Mouse (Mus musculus) c-Kit-negative CD71-positive TER-119-positive erythroid progenitor cells, embryonic 14.5 days (primary cell): Measurements from ENCODE around the gene Lgals8.
"Not testable (repeated sequence)": the region's sequence is repeated elsewhere in the genome, so short reads cannot be mapped to it uniquely, and the experiment has no call there.

ENCODE experiments used
- DNase-seq: peaks from one replicate; pipeline ENCODE4 v3.0.0-alpha.2; 2013; ENCODE audit warnings: low read depth, low spot score

Gene Lgals8

DNA sequence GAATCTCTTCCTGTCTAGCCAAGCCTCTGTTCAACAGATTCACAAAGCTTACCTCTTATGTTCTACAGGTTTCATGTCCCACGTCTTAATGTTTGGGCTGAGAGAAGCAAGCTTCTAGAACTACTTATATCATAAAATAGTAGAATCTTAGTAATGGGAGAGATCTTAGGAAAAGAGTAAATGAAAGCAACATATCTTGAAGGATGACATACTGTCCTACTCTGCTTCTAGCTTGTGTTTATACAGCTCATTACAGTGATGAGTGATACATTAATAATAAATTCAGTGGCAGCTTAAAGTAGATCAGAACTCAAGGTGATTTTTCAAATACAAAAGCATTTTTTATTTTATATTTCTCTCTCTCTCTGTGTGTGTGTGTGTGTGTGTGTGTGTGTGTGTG lies at the start of gene Lgals8:
Gene Lgals8, minus strand, starts transcription at position 101 of the 400 bp plus-strand sequence.
- DNase-seq, result no peak

DNA sequence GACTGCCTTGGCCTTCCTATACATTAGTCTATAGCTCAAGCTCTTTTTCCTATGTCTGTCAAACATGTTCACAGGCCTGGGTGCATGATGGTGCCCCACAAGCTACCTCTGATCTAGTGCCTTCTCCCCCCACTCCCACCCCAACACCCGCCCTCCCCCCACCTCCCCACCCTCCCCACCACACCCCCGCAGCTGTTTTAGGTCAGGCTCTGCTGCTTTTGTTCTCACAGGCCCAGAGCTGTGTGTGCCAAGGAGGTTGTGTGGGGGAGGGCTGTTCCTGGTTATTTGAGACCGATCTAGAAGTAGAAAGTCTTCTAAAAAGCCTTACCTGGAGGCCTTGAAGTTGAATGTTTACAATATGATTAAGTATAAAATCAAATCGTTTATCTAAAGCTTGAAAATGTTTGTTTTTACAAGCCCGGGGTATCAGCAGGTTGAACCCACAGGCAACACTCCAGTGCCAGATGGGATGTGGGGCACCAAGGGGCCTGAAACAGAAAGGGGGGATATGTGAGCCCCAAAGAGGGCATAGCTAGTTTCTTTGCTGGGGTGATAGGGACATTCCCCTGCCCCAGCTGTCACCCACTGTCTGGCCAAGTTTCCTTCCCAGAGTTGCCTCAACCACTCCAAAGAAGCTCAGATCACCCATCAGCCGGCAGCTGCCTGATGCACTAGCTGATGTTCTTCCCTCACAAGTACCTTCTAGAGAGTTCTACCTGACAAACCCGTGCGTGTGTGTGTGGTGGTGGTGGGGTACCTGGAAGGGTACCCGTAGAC lies 46.6 kb upstream of the Lgals8 start:
- DNase-seq, result no peak

DNA sequence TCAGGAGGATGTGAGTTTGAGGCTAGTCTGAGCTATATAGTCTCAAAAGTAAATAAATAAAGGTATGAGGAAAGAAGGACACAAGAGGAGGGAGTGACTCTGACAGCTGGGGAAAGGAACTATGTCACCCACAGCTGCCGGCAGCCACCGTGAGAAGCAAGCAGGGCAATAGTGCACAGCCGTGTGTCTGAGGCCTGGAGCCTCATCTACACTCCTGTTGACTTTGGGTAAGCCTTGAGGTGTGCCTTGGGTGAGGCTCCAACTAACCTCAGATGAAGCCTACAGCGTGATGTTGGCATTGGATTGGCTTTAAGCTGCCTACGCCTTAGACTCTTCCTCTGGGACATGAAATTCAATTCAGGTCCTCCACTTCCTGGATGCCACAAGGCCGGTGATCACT lies 45.3 kb upstream of the Lgals8 start:
- DNase-seq, result no peak

DNA sequence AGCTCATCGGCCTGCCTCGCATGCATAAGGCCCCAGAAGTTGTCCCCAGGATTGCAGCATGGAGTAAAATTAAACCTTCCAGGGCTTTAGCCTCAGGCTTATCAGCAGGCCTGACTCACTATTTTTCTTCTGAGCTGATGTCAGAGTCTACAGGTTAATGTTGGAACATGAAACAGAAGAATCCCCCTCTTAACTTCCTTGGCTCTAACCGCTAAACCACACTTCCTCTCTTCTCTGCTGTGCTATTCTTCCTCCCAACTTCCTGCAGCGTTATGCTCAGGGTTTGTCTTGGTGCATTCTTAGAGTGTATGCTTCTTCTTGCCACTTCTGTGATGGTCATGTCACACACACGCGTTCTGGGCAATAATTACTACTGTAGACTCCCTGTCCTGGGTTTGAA lies 42.7 kb upstream of the Lgals8 start:
- DNase-seq, result no peak

DNA sequence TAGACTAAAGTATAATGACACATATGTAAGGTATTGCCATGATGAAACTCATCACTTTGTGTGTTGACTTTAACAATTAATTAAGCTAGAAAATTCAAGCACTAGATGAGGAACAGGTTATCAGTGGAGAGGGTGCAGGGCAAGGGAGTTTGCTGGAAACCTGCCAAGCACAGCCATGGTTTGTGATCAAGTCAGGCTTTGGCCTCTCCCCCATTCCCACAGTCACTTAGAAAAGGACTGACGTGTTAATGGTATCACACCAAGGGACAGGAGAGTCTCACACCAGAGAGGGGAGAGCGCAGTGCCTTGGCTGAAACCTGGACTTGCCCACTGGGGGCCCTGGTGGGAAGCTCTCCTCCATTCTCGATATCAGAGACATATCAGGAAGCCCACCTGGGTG lies 40.6 kb upstream of the Lgals8 start:
- no peak for DNase-seq

DNA sequence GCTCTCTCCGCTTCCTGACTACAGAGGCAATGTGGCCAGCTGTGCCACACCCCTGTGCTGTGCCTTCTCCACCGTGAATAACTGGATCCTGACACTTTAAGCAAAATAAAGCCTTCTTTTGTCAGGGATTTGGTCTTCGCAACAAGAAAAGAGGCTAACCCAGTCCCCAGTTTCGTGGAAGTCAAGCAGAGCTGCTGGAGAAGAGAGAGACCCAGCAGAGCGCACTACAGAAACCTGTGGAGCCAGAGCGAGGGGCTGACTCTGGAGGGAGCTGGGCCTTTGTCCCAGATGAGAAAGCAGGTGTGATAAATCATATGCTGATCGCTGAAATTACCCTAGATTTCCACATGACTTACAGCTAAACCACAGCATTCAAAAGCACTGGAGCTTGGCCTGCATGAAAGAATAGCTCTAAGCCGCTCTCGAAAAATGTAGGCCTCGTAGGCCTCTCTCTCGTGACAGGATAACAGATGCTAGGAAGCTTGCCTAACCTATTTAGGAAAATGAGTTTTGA lies 38.6 kb upstream of the Lgals8 start:
- DNase-seq, result no peak

DNA sequence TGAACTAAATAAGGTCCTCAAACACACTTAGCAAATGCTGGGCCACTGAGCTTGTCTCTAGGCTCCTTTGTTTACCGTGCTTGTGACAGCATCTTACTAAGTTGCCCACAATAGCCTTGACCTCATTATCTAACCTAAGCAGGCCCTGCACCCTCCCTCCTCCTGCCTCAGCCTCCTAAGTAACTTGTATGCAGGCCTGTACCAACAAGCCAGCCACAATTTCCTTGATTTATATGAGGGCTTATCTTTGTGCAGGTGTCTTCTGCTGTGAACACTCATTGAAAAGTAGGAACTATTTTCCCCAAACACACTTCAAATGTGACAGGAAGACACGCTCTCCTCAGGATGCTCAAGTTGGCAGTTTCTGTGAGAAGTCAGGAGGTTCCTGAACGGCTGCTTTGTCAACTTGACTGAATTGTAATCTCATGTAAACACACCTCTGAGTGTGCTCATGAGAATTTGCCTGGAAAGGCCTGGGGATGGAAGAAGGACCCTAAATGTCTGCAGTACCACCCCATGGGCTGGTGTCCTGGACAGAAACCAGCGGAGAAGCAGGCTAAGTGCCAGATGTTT lies 38.0 kb upstream of the Lgals8 start:
- DNase-seq, result no peak

DNA sequence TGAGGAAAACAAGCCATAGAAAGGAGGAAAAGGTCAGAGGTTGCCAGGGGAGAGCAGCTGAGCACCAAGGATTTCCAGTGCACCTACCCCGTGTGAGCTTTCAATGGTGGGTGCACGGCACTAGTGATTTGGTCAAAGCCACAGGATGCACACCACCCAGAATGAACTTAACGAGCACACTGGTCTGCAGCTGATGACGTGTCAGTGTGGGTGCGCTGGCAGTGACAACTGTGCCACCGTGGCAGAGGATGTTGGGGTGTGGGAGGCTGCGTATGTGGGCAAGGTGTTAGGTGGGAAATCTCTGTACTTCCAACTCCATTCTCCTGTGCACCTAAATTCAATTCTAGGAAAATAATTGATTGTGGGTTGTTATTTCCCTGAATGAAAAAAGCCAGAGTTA lies 34.4 kb upstream of the Lgals8 start:
- no peak for DNase-seq

DNA sequence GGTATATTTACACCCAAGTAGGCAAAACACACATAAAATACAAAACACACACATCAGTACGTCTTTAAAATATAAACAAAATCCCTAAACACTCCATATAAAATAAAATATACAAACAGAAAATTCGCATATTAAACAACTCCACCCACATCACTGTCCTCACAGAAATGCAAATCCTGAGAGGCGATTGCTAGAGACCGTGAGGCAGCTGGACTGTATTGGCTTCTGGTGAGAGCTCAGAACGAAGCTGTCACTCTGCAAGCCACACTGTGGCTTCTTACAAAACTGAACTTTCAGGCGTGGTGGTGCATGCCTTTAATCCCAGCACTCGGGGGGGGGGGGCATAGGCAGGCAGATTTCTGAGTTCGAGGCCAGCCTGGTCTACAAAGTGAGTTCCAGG lies 33.1 kb upstream of the Lgals8 start:
- DNase-seq, result no peak

DNA sequence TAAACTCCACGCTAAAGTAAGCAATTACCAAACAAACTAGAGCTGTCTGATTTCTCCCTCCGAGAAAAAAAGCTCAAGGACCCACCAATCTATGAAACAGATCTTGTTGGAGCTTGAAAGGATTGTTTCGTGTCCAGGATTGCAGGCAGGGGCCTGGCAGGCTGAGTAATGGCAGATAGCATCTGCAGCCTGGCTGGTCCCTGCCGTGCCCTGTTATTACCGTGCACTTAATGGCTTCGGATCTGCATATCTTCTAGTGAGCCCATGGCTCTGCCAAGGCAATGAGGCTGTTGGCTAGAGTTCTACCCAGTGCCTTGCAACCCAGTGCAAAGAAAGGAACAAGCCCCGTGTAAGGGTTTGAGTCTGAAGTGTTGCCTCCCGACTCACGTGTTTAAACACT lies 30.0 kb upstream of the Lgals8 start:
- DNase-seq, result no peak

DNA sequence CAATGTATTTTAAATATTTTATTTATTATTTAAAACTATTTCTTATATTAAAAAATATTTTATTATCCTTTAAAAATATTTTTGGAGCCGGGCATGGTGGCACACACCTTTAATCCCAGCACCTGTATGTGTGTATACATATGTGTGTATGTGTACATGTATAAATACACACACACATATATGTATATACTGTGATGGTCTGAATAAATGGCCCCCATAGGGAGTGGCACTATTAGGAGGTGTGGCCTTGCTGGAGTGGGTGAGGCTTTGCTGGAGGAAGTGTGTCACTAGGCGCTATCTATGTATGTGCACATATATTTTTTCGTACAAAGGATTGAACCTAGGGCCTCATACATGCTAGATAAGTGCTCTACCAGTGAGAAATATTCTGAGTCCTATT lies 27.8 kb upstream of the Lgals8 start:
- DNase-seq, result no peak

DNA sequence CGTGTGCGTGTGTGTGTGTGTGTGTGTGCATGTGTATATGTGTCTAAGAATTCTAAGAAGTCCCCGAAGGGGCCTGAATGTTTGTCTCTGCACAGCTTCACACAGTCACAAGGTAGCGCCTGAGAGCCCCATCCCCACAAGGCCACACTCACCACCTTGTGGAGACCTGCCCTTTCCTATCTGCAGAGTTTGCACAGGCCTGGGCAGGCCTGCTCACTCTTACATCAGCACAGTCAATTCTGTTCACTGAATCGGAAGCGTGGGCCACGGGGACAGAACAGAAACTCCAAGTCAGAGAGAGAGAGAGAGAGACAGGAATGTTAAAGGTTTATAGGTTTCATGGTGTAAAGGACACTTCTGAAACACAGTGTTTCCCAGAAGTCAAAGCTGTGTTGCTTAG lies 20.9 kb upstream of the Lgals8 start:
- no peak for DNase-seq

DNA sequence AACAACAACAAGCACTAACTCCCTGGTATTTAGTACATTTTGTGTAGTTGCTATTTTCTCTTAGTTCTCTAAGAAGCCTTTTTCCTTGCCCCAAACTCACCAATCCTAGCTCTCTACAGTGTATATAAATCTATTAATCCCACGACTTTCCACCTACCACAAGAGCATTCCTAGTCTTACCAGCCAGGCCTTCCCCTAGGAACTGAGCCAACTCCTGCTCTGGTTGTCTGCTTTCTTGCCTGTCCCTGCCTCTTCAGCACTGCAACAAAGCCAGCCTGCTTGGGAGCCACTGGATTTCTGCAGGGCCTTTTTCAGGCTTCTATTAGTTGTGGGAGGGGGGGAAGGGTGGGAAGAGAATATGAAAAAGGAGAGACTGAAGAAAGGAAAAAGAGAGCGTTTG lies 20.5 kb upstream of the Lgals8 start:
- no peak for DNase-seq

DNA sequence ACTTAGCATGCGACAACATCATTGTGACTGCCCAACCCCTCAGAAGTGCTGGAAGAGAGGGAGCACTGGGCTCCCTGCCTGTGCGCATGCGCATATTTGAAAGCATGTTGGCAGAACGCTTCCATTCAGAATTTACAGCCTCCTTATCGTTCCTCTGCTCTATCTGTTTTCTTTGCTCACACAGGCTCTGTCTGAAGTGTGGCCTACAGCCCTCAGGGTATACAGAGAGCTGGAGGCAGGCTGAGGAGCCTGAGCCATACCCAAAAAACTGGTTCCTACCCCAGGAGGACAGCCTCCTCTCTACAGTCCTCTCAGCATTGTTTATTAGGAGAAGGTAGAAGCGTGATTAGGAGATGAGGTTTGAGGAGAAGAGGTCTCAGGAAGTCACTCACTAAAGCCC lies 15.1 kb upstream of the Lgals8 start:
- no peak for DNase-seq

DNA sequence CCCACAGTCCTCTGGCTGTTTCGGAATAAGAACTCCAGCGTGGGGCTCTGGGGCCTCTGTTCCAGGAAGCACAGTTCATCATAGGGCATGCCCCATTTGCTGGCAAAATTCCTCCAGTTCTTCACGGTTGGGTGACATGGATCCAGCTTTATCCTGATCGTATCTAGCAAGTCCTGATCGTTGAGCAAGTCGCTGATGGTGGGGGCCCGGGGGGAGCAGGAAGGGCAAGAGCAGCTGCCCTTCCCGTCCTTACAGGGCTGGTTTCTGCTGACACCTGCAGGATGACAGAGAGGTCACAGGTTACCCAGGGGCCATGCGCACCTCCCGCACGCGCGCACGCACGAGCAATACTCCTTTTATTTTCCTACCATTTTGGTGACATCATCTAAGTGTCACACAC lies 13.6 kb upstream of the Lgals8 start:
- DNase-seq, result no peak

DNA sequence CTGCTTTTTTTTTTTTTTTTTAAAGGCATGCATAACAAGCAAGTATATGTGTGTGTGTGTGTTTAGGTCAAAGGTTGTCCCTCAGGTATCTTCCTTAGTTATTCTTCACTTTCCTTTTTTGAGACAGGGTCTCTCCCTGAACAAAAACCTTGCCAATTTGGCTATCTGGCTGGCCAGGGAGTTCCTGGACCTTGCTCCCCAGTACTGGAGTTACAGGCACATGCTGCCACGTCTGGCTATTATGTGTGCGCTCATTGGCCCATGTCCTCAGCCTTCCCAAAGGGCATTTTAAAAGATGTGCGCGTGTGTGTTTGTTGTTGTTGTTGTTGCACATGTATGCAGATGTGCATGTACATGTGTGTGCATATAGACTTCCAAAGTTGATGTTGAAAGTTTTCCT lies 12.1 kb upstream of the Lgals8 start:
- no peak for DNase-seq

DNA sequence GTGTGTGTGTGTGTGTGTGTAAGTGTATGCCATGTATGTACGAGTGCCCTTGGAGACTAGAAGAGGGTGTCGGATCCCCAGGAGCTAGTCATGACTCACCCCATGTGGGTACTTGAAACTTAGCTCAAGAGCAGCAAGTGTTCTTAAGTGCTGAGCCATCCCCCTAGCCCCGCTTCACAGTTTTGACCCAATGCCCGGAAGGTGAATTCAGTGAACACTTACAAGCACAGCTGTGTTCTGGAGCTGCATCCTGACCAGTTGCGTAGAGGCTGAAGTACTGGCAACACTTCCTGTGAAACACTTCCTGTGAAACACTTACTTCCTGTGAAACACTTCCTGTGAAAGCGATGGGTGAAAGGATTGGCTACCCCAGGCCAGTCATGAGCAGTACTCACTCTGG lies 10.5 kb upstream of the Lgals8 start:
- DNase-seq, result no peak

DNA sequence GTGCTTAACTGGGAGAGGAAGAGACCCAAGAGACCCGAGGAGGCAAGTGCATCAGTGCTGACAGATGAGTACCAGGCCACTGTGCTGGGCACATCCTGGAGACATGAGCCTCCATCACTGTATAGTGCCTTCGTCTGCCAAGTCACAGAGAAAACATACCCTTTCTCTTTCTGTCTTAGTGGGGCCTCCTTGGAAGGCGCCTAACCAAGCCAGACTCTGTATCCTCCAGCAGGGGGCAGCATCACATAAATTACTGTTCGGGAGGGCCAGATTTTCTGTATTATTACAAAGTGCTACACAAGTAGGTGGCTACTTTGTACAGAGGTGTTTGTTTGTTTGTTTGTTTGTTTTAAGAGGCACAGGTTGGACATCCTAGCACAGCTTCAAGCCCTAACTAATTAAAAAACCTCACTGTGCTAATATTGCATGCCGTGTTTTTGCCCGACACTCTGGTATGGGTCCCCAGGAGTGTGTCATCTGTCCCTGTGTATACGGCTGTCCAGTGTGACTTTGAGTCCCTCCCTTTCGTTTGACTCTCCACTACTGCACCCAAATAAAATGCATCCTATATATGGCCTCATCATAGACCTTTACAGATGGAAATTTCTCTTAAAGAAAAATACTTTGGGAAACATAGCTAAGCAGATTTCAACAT lies 9.1 kb upstream of the Lgals8 start:
- DNase-seq, result peak; percentile 16

DNA sequence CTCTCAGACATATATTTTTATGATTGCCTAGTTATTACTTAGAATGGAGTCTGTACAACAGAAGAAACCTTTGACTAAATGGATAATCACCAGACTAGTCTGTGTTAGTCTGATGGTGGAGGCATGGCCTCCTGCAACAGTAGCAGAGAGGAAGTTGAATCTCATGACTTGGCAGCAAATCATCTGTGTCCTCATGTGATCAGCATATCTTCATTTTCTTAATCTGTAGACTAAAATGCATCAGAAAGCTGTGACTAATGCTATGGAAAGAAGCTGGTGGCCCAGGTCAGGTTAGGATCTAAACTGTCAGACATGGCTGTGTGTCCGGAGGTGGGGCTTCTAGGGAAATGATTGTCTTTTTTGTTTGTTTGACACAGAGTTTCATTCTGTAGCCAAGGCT lies 3.7 kb upstream of the Lgals8 start:
- no peak for DNase-seq

DNA sequence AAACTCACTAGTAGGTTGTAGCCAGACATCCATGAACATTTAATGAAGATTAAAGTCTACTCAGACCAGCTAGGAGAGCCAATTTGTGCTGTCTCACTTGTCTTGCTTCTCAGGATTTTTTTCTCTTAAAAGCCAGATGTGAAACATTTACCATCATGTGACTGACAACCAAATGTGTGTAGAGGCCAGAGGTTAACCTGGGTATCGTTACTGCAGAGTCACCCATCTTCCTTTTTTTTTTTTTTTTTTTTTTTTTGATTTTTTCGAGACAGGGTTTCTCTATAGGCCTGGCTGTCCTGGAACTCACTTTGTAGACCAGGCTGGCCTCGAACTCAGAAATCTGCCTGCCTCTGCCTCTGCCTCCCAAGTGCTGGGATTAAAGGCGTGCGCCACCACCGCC lies 585 bp downstream of the Lgals8 start:
- not testable (repeated sequence) for DNase-seq

DNA sequence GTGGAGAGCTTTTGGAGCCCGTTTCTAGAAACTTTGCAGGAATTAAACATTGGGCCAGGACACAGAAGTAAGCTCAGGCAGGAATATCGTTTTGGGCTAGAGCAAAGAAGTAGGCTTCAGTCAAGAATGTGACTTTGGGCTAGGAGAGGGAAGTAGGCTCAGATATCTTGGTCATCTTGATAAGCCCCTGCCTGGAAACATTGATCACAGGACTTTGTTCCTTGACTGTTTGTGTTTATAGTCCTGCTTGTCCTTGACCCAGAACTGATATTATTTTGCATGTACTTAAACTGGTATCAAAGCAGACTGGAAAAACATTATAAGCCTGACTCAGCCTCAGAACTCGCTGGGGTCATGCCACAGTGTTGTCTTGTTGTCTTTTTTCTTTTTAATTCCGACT lies 2.1 kb downstream of the Lgals8 start:
- no peak for DNase-seq

DNA sequence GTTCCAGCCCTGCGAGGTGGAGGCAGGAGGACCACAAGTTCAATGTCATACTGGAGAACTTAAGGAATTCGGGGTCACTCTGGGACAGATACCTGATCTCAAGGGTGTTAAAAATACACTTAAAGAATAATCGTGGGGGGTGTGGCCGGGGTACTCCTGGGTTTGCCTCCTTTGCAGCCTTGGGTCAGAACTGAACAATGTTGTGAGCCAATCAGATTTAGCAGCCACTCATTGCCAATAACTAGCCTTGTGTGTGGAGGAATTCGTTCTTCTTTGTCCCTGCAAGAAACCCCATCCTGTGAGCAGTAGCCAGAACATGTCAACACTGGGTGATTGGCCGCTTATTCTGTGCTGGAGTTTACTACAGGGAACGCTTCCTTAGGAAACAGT lies 3.0 kb downstream of the Lgals8 start:
- no peak for DNase-seq
